Mouse (Mus musculus): Measurements from ENCODE around the gene Tpx2.

The Tpx2 gene

GRCm38 (mm10) chr2:152917671-152918070 is 69.9 kb downstream of the Tpx2 start:
- no peak for DNase-seq

- DNase-seq: no peak
Observed at GRCm38 (mm10) chr2:152922376-152922775, 74.6 kb downstream of the Tpx2 start.

GRCm38 (mm10) chr2:152923621-152924020 is 75.9 kb downstream of the Tpx2 start:
- DNase-seq: no peak

- no peak for DNase-seq
Observed at GRCm38 (mm10) chr2:152924128-152924527, 76.4 kb downstream of the Tpx2 start.

GRCm38 (mm10) chr2:152924543-152924942 is 76.8 kb downstream of the Tpx2 start:
- no peak for DNase-seq

- peak; percentile 50 to 58 for DNase-seq
Observed at GRCm38 (mm10) chr2:152925189-152925872, 77.6 kb downstream of the Tpx2 start.

- DNase-seq: no peak
Observed at GRCm38 (mm10) chr2:152926896-152927295, 79.1 kb downstream of the Tpx2 start.

- no peak for DNase-seq
Observed at GRCm38 (mm10) chr2:152927371-152927770, 79.6 kb downstream of the Tpx2 start.

- DNase-seq: no peak
Observed at GRCm38 (mm10) chr2:152928219-152928987, 80.6 kb downstream of the Tpx2 start.

- no peak for DNase-seq
Observed at GRCm38 (mm10) chr2:152928988-152929370, 81.2 kb downstream of the Tpx2 start.

GRCm38 (mm10) chr2:152930276-152930675 is 82.5 kb downstream of the Tpx2 start:
- DNase-seq: peak in 1 of 2 experiments; percentile 31

GRCm38 (mm10) chr2:152931456-152932160 is 83.8 kb downstream of the Tpx2 start:
- DNase-seq: no peak

GRCm38 (mm10) chr2:152933048-152933447 is 85.3 kb downstream of the Tpx2 start, which contains the start of gene Foxs1:
Foxs1 (minus strand) TSS chr2:152933208.
- DNase-seq: no peak

GRCm38 (mm10) chr2:152933614-152934013 is 85.8 kb downstream of the Tpx2 start:
- DNase-seq: peak in 1 of 2 experiments; percentile 53

GRCm38 (mm10) chr2:152939846-152940245 is 92.1 kb downstream of the Tpx2 start:
- peak in 1 of 2 experiments; percentile 56 for DNase-seq

GRCm38 (mm10) chr2:152941106-152941505 is 93.3 kb downstream of the Tpx2 start:
- DNase-seq: no peak

- DNase-seq: no peak
Observed at GRCm38 (mm10) chr2:152941776-152942175, 94.0 kb downstream of the Tpx2 start.

- DNase-seq: no peak
Observed at GRCm38 (mm10) chr2:152942898-152943515, 95.2 kb downstream of the Tpx2 start.

- DNase-seq: no peak
Observed at GRCm38 (mm10) chr2:152943568-152943967, 95.8 kb downstream of the Tpx2 start.

- no peak for DNase-seq
Observed at GRCm38 (mm10) chr2:152944013-152944412, 96.2 kb downstream of the Tpx2 start.
